Mouse (Mus musculus): Measurements from ENCODE around the gene Rab3c. TPM values are rescaled to one million over a fixed set of nuclear protein-coding genes. Genes with fewer than 3 reads are reported as not detected.

Rab3c gene
- polyA plus RNA-seq, 1 experiment from 2014 or later: 215 TPM

DNA sequence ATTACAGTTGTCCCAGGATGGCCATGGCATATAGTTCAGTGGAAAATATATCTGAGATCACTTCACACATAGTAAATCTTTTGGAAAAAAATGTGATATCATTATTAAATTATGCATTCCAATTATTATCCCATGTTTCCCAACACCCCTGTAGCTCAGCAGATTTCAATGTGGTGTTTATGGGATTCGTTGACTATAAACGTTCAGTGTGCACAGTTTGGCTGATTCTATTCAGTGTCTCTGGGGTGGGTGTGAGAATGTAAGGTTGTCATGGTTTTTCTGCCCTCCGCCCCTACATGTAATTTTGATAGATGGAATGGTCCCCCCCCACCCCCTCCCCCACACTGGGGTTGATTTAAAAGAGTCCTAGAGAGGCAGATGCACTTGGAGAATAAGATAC, 242.3 kb downstream of the Rab3c start:
- 88% methylated on average over 3 of the region's 3 CpGs for WGBS
- ATAC-seq (ENCODE audit: low FRiP score): no peak
- H3K4me1 ChIP-seq: no peaks in the 10 kb centered on the region
- H3K4me3 ChIP-seq (replicated peaks): no peak overlapping the region
- no peaks in the 10 kb centered on the region for H3K27me3 ChIP-seq (replicated peaks)
- no peaks in the 10 kb centered on the region for H3K9me3 ChIP-seq (replicated peaks)
- H3K4me2 ChIP-seq: no peak overlapping the region
- H3K27ac ChIP-seq (replicated peaks): no peak overlapping the region
- no peaks in the 10 kb centered on the region for H3K36me3 ChIP-seq
- H3K9ac ChIP-seq (replicated peaks): no peak overlapping the region

DNA sequence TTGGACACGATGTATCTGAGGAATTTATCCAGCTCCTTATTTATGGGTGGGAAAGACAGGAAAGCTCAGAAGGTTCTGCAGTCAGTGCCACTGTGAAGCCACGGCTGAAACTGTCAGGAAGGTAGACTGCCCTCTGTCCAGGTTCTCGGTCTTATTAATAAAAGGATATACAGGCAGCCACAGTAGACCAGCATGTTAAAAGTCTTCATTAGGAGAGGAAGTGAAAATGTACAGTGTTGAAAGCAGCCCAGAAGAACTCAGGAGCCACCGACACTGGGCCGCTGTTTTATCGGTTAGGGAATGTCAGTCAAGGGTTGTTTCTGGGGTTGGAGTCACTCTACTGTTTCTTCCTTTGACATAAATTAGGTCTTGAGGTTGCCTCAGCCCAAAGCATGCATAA, 245.9 kb downstream of the Rab3c start:
- H3K27me3 ChIP-seq (replicated peaks): no peaks in the 10 kb centered on the region
- peaks cover 5% of the 10 kb centered on the region for H3K4me1 ChIP-seq
- H3K9me3 ChIP-seq (replicated peaks): no peaks in the 10 kb centered on the region
- no peak overlapping the region for H3K9ac ChIP-seq (replicated peaks)
- H3K4me3 ChIP-seq (replicated peaks): no peak overlapping the region
- no peaks in the 10 kb centered on the region for H3K36me3 ChIP-seq
- WGBS: 77% methylated on average over 6 of the region's 6 CpGs
- ATAC-seq (ENCODE audit: low FRiP score): no peak
- H3K27ac ChIP-seq (replicated peaks): no peak overlapping the region
- no peak overlapping the region for H3K4me2 ChIP-seq

DNA sequence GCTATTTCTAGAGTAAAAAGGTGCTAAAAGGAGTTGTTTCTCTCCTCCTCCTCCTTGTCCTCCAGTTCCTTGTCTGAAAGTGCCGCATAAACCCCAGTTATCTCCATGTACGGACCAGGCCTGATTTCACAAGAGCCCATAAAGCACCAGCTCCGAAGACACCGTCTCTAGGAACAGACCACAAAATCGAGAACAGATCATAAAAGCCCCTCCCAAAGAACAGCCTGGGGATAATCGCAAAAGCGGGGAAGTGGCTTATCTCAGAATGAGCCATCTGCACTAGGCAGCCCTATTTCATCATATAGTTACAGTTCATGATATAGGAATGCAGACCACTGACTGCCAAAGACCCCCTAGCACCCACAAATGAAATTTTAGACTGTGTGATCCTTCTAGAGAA, 246.8 kb downstream of the Rab3c start:
- no peak overlapping the region for H3K4me3 ChIP-seq (replicated peaks)
- H3K9ac ChIP-seq (replicated peaks): no peak overlapping the region
- H3K27me3 ChIP-seq (replicated peaks): no peaks in the 10 kb centered on the region
- H3K27ac ChIP-seq (replicated peaks): no peak overlapping the region
- peaks cover 5% of the 10 kb centered on the region for H3K4me1 ChIP-seq
- no peak for ATAC-seq (ENCODE audit: low FRiP score)
- whole genome bisulfite sequencing: 65% methylated on average over 7 of the region's 7 CpGs
- no peaks in the 10 kb centered on the region for H3K36me3 ChIP-seq
- H3K4me2 ChIP-seq: no peak overlapping the region
- no peaks in the 10 kb centered on the region for H3K9me3 ChIP-seq (replicated peaks)

DNA sequence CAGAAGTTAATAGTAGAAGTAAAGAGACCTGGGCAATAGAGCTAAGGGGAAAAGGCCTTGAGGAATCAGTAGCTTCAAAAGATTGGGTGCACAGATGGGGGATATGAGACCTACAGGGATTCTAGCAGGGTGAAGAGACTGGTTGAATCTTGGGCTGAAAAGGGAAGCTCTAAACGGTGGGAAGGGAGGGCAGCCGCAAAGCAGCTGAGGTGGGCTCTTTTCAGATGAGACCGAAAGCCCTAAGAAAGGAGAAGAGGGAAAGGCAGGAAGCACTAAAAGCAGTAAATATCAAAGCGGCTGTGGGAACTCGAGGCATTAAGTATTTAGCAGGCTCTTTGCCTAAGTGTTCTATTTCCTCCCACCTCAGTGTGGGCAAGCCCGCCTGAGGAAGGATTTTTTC, 248.9 kb downstream of the Rab3c start:
- no peak overlapping the region for H3K9ac ChIP-seq (replicated peaks)
- no peak overlapping the region for H3K4me3 ChIP-seq (replicated peaks)
- no peak for ATAC-seq (ENCODE audit: low FRiP score)
- WGBS: 5% methylated on average over 6 of the region's 6 CpGs
- no peaks in the 10 kb centered on the region for H3K36me3 ChIP-seq
- peaks cover 5% of the 10 kb centered on the region for H3K4me1 ChIP-seq
- no peak overlapping the region for H3K27ac ChIP-seq (replicated peaks)
- no peaks in the 10 kb centered on the region for H3K27me3 ChIP-seq (replicated peaks)
- no peak overlapping the region for H3K4me2 ChIP-seq
- no peaks in the 10 kb centered on the region for H3K9me3 ChIP-seq (replicated peaks)

DNA sequence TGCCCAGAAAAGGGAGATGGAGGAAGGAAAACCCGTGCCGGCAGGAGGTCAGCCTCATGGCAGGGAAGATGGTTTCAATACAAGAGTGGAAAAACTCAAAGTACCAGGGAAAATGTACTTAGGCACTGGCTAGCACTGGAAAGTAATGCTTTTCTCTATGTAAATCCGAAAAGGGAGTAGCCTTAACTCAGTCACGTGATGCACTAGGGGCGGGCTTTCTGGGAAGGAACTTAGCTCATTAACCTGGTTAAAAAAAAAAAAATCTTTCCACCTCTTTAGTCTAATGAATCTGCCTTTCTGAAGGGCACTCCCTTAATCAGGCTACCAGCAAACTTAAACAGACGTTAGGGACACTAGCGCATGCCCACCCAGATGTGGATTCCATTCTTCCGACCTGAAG, 249.7 kb downstream of the Rab3c start:
- Histone ChIP-seq H3K4me1 (peaks cover 5% of the 10 kb centered on the region), H3K9ac (replicated peaks) (no peak overlapping the region), H3K9me3 (replicated peaks) (no peaks in the 10 kb centered on the region), H3K27me3 (replicated peaks) (no peaks in the 10 kb centered on the region), H3K4me2 (no peak overlapping the region), H3K27ac (replicated peaks) (no peak overlapping the region), H3K36me3 (no peaks in the 10 kb centered on the region), H3K4me3 (replicated peaks) (no peak overlapping the region)
- 73% methylated on average over 8 of the region's 8 CpGs for WGBS
- ATAC-seq (ENCODE audit: low FRiP score): no peak

DNA sequence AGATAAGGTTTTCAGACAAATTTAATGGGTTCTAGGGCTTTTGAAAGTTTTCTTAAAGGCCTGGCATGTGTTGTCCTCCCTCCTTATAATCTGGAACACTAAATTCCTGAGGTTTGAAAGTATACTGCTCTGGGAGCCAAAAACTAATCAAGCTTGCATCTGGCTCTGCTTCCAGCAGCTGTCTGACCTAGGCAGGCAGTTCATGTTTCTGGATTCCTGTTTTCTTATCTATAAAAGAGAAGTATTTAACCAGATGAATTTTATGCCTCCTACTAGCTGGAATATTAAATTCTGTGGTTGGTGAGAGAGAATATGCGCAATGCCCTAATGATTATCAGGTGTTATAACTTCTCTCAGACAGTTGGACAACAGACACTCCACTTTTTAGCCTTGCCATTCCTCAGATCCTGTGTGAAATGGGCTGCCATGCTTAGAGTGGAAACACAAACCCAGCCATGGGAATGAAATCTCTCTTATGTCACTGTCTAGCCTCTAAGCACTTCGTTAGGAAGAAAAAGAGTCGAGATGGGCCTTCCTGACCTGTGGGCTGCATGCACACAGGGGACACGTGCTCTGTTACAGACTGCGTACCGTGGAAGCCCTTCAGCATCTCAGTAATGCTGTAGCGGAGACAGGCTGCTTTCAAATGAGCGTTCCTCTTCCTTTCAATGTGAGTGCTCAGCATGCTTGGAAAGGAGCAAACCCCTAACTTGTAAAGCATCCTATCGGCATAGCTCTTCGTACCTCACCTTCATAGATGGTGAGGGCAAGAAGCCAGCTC, 256.2 kb downstream of the Rab3c start:
- ATAC-seq (ENCODE audit: low FRiP score): no peak

DNA sequence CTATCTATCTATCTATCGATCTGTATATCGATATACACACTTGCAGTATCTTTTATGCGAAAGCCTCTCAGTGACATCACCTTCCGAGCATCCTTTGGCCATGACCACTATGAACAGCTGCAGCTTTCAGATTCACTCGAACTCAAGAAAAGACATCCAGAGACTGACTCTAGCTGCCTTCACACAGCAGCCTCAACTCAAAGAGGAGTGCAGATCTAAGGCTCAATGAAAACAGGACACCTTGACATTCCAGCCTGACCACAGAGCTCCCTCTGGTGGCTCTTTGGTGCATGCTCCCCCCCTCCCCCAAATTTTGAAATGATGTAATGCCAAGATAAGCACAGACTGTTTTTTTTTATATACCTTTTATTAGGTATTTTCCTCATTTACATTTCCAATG, 257.8 kb downstream of the Rab3c start:
- Histone ChIP-seq H3K9ac (replicated peaks) (no peak overlapping the region), H3K4me3 (replicated peaks) (no peak overlapping the region), H3K4me2 (no peak overlapping the region), H3K36me3 (no peaks in the 10 kb centered on the region), H3K9me3 (replicated peaks) (no peaks in the 10 kb centered on the region), H3K27me3 (replicated peaks) (no peaks in the 10 kb centered on the region), H3K4me1 (peaks cover 17% of the 10 kb centered on the region), H3K27ac (replicated peaks) (no peak overlapping the region)
- no peak for ATAC-seq (ENCODE audit: low FRiP score)
- WGBS: 85% methylated on average over 5 of the region's 5 CpGs

More for the DNA sequence above, 256.2 kb downstream of the Rab3c start:
- Histone ChIP-seq H3K27me3 (replicated peaks) (no peaks in the 10 kb centered on the region), H3K27ac (replicated peaks) (no peak overlapping the region; the same call in 1 of the 2 replicates), H3K9me3 (replicated peaks) (no peaks in the 10 kb centered on the region), H3K4me2 (no peak overlapping the region), H3K4me3 (replicated peaks) (no peak overlapping the region), H3K4me1 (peaks cover 5% of the 10 kb centered on the region), H3K9ac (replicated peaks) (no peak overlapping the region), H3K36me3 (no peaks in the 10 kb centered on the region)
- WGBS: 77% methylated on average over 10 of the region's 10 CpGs

DNA sequence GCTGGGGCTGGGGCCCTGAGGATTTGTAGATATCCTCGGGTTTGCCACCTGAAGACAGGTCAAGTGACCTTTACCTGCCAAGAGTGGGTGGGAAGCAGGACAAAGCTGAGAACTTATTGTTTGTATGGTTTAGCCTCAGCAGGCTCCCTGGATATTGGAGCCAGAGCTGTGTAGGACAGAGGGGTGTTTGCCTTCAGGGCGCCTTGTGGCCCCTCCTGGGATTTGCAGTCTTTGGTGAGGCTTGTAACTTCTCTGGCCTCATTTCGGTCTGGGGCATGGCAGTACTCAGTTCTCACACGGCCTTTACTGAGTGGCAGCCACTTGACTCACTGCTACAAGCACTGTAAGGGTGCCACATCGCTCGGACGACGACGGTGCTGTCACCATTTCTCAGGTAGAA, 261.0 kb downstream of the Rab3c start:
- no peaks in the 10 kb centered on the region for H3K36me3 ChIP-seq
- H3K4me3 ChIP-seq (replicated peaks): peak overlapping the region; percentile 38
- peaks cover 17% of the 10 kb centered on the region for H3K4me1 ChIP-seq
- H3K4me2 ChIP-seq: peak overlapping the region; percentile 79
- H3K9ac ChIP-seq (replicated peaks): no peak overlapping the region
- H3K9me3 ChIP-seq (replicated peaks): no peaks in the 10 kb centered on the region
- 32% methylated on average over 9 of the region's 9 CpGs for WGBS
- H3K27me3 ChIP-seq (replicated peaks): no peaks in the 10 kb centered on the region
- ATAC-seq (ENCODE audit: low FRiP score): peak; percentile 15; the same call in 1 of the 2 replicates
- no peak overlapping the region for H3K27ac ChIP-seq (replicated peaks)

DNA sequence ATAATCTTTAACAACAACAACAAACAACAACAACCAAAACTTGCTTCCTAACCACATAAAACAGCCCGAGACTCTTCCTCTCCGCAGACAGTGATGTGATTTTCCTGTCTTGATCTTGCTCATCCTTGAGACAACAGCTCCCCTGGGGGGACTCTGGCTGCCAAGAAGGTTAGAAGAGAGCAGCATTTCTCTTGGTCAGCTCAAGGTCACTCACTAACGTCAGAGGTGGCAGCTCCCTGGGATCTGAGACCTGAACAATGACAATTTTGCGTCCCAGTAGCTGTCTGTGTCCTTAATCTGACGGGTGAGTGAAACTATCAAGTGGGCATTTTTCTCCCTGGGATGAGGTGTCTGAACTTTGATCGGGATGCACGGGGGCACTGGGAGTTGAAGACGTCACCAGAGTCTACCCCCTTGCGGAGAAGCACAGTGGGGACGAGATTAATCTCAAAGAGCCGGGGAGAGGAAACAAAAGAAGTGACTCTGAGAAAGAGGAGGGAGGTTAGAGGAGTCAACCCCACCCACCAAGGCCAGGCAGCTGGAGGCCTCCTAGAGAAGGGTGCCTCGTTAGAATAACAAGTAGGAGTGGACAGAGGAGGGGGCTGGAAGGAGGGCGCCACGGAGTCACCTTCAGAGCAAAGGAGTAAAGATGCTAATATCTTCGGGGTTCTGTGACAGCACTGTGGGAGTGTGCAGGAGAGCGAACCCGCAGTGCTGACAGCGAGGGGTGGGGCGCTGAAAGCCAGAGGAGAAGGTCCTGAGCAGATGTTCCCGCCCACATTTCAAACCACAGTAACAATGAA, 261.7 kb downstream of the Rab3c start:
- Histone ChIP-seq H3K4me2 (peak overlapping the region; percentile 79), H3K36me3 (no peaks in the 10 kb centered on the region), H3K4me1 (peaks cover 17% of the 10 kb centered on the region), H3K9ac (replicated peaks) (peak overlapping the region; percentile 53), H3K27ac (replicated peaks) (peak overlapping the region; percentile 81), H3K4me3 (replicated peaks) (peak overlapping the region; percentile 38), H3K9me3 (replicated peaks) (no peaks in the 10 kb centered on the region), H3K27me3 (replicated peaks) (no peaks in the 10 kb centered on the region)
- WGBS: 1% methylated on average over 20 of the region's 20 CpGs
- ATAC-seq (ENCODE audit: low FRiP score): peak; percentile 67

DNA sequence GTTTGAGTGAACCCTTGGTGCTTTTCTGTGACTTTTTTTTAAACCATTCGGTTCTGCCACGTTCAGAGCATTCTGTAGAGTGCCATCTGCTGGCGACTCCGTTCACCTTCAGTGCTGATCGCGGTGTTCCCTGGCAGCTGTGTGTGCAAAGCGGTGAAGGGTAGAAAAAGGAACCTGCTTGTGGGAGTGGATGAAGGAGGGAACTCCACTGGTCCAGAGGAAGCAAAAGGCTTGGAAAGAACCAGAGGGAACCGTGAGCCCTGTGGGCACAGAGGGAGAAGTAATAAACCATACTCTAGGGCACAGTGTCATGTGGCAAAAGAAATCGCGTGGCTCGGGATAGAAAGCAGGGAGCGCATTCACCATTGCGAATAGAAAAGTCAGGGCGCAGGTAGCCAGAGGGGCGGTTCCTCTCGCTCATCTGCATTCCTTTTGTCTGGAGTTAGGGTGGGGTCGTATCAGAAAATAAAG, 262.3 kb downstream of the Rab3c start:
- Histone ChIP-seq H3K9ac (replicated peaks) (peak overlapping the region; percentile 53), H3K4me3 (replicated peaks) (peak overlapping the region; percentile 38), H3K27ac (replicated peaks) (peak overlapping the region; percentile 81), H3K36me3 (no peaks in the 10 kb centered on the region), H3K4me2 (peak overlapping the region; percentile 79), H3K9me3 (replicated peaks) (no peaks in the 10 kb centered on the region), H3K4me1 (peaks cover 17% of the 10 kb centered on the region), H3K27me3 (replicated peaks) (no peaks in the 10 kb centered on the region)
- peak; percentile 85 for ATAC-seq (ENCODE audit: low FRiP score)
- under 1% methylated on average over 17 of the region's 17 CpGs for WGBS

DNA sequence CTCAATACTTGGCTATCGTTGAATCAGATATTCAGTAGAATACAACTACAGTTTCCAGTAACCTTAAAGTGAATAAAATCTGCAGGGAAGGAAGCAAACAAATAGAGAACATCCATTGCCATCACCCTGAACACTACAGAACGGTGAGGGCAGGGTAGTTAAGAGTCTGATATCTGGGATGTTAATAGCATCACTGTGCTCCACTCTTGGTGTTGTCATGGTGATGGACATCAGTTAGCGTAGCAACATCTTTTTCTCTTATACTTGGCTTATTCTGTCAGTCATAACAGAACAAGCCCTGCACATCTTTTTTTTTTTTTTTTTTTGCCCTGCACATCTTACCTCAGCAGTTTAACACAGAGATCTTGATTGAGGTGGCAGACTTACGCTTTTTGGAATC, 268.8 kb downstream of the Rab3c start:
- no peaks in the 10 kb centered on the region for H3K9me3 ChIP-seq (replicated peaks)
- 66% methylated on average over 4 of the region's 4 CpGs for WGBS
- H3K4me3 ChIP-seq (replicated peaks): no peak overlapping the region
- peaks cover 12% of the 10 kb centered on the region for H3K4me1 ChIP-seq
- no peak overlapping the region for H3K27ac ChIP-seq (replicated peaks)
- no peak overlapping the region for H3K4me2 ChIP-seq
- no peak for ATAC-seq (ENCODE audit: low FRiP score)
- no peak overlapping the region for H3K9ac ChIP-seq (replicated peaks)
- H3K27me3 ChIP-seq (replicated peaks): no peaks in the 10 kb centered on the region
- no peaks in the 10 kb centered on the region for H3K36me3 ChIP-seq

DNA sequence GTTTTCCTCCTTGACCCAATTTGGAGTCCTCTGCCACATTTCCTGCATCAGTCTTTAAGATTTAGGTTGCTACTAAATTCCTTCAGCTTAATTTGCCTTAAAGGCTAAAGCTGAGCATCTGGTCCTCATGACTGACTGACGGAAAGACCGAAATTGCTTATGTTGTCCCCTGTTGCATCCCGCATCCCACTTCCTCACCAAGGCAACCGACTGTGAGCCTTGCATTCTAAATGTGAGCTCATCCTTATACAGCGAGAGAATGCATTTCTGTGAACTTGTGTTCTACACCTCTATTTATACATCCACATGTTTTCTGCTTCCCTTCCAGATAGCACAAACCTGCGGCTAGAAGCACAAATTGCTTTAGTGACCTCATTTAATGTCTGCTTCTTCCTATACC, 269.9 kb downstream of the Rab3c start:
- Histone ChIP-seq H3K9me3 (replicated peaks) (no peaks in the 10 kb centered on the region), H3K9ac (replicated peaks) (no peak overlapping the region), H3K27ac (replicated peaks) (no peak overlapping the region), H3K4me1 (peaks cover 12% of the 10 kb centered on the region), H3K4me3 (replicated peaks) (no peak overlapping the region), H3K27me3 (replicated peaks) (no peaks in the 10 kb centered on the region), H3K4me2 (no peak overlapping the region), H3K36me3 (no peaks in the 10 kb centered on the region)
- WGBS: 60% methylated on average over 6 of the region's 6 CpGs
- ATAC-seq (ENCODE audit: low FRiP score): no peak

Measured in neural tube, embryonic 15.5 days (tissue).